Mouse (Mus musculus) embryonic facial prominence, embryonic 11.5 days (tissue): ENCODE measurements around the gene Jmjd8. TPM values are rescaled to one million over a fixed set of nuclear protein-coding genes. Genes with fewer than 3 reads are reported as not detected.

Experiments
- ATAC-seq: fragments of 200-750 bp; cut with Nextera tagmentation; replicated peaks from 2 replicates; pipeline ENCODE4 v1.8.0; 2017; ENCODE audit warnings: low read depth; ENCODE audit not compliant: insufficient number of reproducible peaks, low FRiP score, low TSS enrichment
- DNase-seq: peaks from one replicate; pipeline ENCODE4 v3.0.0-alpha.2; 2015; ENCODE audit warnings: low spot score
- H3K27ac ChIP-seq: fragments of 300-500 bp; sonication (generic); replicated peaks from 2 replicates; pipeline ENCODE4 v1.5.1; 2014; ENCODE audit warnings: mild to moderate bottlenecking, low read depth, low read length, control low read depth
- H3K27me3 ChIP-seq: fragments of 300-500 bp; sonication (generic); 2 replicates; pipeline ENCODE4 v1.6.1; 2014; ENCODE audit warnings: mild to moderate bottlenecking, low read length, moderate library complexity, mixed read lengths; ENCODE audit not compliant: control insufficient read depth, insufficient read depth
- H3K36me3 ChIP-seq: fragments of 300-500 bp; sonication (generic); replicated peaks from 2 replicates; pipeline ENCODE4 v1.6.1; 2014; ENCODE audit warnings: low read depth, mild to moderate bottlenecking, low read length, moderate library complexity, mixed read lengths; ENCODE audit not compliant: control insufficient read depth, insufficient read depth
- H3K4me1 ChIP-seq: fragments of 300-500 bp; sonication (generic); 2 replicates; pipeline ENCODE4 v1.6.1; 2014; ENCODE audit warnings: low read length, mixed read lengths; ENCODE audit not compliant: control insufficient read depth, insufficient read depth
- H3K4me2 ChIP-seq: fragments of 300-500 bp; sonication (generic); 2 replicates; pipeline ENCODE4 v1.6.1; 2014; ENCODE audit warnings: low read depth, mild to moderate bottlenecking, control low read depth, low read length, moderate library complexity
- H3K4me3 ChIP-seq: fragments of 300-500 bp; sonication (generic); 2 replicates; pipeline ENCODE4 v1.5.1; 2014; ENCODE audit warnings: low read depth, low read length, control low read depth
- H3K9ac ChIP-seq: fragments of 300-500 bp; sonication (generic); replicated peaks from 2 replicates; pipeline ENCODE4 v1.6.1; 2014; ENCODE audit warnings: mild to moderate bottlenecking, control low read depth, low read length
- H3K9me3 ChIP-seq: fragments of 300-500 bp; sonication (generic); replicated peaks from 2 replicates; pipeline ENCODE4 v1.6.1; 2016; ENCODE audit warnings: mild to moderate bottlenecking, low read length, inconsistent platforms, mixed read lengths; ENCODE audit not compliant: control insufficient read depth
- WGBS: fragments of 180-500 bp; shearing (Covaris S2); extraction: QIAGEN DNeasy Blood & Tissue Kit; methylation state at CpG from one replicate; pipeline ENCODE4 v1.1.7; 2014; 5-methylcytosine and 5-hydroxymethylcytosine counted together
- polyA plus RNA-seq: library from polyadenylated mRNA; unstranded; fragments of >200 nt; fragmentation: Nextera tagmentation; extraction: Ambion mirVana; gene quantifications from 2 replicates; pipeline ENCODE4 v1.2.1, GENCODE M21; 2014

Gene Jmjd8
- polyA plus RNA-seq, 1 experiment from 2014 or later, result 42.0 TPM

DNA sequence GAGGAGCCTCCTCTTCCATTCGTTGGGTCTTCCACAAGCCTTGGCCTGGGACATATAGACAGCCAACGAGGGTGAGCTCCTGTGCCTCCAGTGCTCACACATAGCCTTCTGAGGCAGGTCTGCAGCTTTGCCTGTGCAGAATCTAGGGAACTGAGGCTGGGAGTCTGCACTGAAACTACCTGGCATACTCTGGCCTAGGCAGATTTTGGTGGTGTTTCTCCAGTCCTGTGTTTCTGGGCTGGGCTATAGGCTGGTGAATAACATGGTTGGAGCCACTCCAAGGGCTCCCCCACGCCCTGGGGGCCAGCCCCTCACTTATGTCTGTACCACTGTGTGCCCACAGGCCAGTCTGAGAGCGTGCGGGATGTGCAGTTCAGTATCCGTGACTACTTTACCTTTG is 3.4 kb upstream of the Jmjd8 start:
- no peak for DNase-seq
- 90% methylated on average over 6 of the region's 6 CpGs for WGBS
- no peak for ATAC-seq
- H3K4me1 ChIP-seq, result peaks cover 13% of the 10 kb centered on the region
- no peaks in the 10 kb centered on the region for H3K9me3 ChIP-seq
- no peak overlapping the region for H3K4me3 ChIP-seq
- peaks cover under 1% of the 10 kb centered on the region; the same call in 1 of the 2 replicates for H3K27me3 ChIP-seq
- H3K9ac ChIP-seq, result no peak overlapping the region
- no peak overlapping the region for H3K4me2 ChIP-seq
- no peaks in the 10 kb centered on the region; the same call in none of the 2 replicates for H3K36me3 ChIP-seq
- H3K27ac ChIP-seq, result no peak overlapping the region

DNA sequence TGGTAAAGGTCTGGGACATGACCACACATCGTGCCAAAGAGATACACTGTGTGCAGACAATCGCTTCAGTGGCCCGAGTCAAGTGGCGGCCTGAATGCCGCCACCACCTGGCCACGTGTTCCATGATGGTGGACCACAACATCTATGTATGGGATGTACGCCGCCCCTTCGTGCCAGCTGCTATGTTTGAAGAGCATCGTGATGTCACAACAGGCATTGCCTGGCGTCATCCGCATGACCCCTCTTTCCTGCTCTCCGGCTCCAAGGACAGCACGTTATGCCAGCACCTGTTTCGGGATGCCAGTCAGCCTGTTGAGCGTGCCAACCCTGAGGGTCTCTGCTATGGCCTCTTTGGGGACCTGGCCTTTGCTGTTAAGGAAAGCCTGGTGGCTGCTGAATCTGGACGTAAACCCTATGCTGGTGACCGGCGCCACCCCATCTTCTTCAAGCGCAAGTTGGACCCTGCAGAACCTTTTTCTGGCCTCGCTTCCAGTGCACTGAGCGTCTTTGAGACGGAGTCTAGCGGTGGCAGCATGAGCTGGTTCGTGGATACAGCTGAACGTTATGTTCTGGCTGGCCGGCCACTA is 2.6 kb upstream of the Jmjd8 start:
- Histone ChIP-seq H3K4me2 (no peak overlapping the region), H3K9me3 (no peaks in the 10 kb centered on the region), H3K27me3 (no peaks in the 10 kb centered on the region), H3K9ac (no peak overlapping the region), H3K4me1 (peaks cover 13% of the 10 kb centered on the region), H3K36me3 (no peaks in the 10 kb centered on the region; the same call in none of the 2 replicates), H3K4me3 (no peak overlapping the region), H3K27ac (no peak overlapping the region)
- DNase-seq (no peak), ATAC-seq (no peak)
- 96% methylated on average over 27 of the region's 27 CpGs for WGBS

DNA sequence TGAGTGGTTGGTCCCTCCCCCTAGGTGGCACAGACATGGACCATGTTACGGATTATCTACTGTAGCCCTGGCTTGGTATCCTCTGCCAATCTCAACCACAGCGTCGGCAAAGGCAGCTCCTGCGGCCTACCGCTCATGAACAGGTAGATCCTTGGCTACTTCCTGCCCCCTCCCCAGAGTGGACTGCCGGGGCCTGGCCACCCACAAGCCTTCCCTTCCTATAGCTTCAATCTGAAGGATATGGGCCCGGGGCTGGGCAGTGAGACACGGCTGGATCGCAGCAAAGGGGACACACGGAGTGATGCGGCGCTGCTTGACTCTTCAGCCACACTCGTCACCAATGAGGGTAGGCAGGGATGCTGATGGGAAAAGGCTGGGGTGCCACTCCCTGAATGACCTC is 1.7 kb upstream of the Jmjd8 start:
- DNase-seq (no peak), ATAC-seq (no peak)
- Histone ChIP-seq H3K9me3 (no peaks in the 10 kb centered on the region), H3K4me3 (no peak overlapping the region), H3K27ac (no peak overlapping the region), H3K27me3 (no peaks in the 10 kb centered on the region), H3K36me3 (no peaks in the 10 kb centered on the region; the same call in none of the 2 replicates), H3K4me1 (peaks cover 18% of the 10 kb centered on the region), H3K4me2 (no peak overlapping the region), H3K9ac (no peak overlapping the region)
- 95% methylated on average over 13 of the region's 13 CpGs for WGBS

DNA sequence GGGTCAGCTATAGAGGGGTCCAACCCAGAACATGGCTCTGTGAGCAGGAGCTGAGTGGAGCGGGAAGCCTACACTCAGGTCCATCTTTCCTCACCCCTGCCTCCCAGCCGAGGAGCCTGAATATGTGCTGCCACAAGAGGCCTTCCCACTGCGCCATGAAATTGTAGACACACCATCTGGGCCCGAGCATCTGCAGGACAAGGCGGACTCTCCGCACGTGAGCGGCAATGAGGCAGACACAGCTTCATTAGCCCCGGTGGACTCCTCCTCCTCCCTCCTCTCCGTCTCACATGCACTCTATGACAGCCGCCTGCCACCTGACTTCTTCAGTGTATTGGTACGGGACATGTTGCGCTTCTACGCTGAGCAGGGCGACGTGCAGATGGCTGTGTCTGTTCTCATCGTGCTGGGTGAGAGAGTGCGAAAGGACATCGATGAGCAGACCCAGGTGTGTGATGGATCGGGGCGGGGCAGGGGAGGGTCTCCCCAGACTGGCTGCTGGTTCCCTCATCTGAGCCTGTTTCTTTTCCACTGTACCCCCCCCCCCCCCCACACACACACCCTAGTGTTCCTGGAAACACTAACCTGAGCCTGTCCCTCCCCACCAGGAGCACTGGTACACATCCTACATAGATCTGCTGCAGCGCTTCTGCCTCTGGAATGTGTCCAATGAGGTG is 983 bp upstream of the Jmjd8 start:
- no peaks in the 10 kb centered on the region for H3K27me3 ChIP-seq
- WGBS, result 95% methylated on average over 22 of the region's 22 CpGs
- H3K4me3 ChIP-seq, result no peak overlapping the region
- H3K9ac ChIP-seq, result no peak overlapping the region
- peaks cover 18% of the 10 kb centered on the region for H3K4me1 ChIP-seq
- ATAC-seq, result no peak
- no peaks in the 10 kb centered on the region for H3K9me3 ChIP-seq
- DNase-seq, result no peak
- no peak overlapping the region for H3K4me2 ChIP-seq
- H3K36me3 ChIP-seq, result no peaks in the 10 kb centered on the region; the same call in none of the 2 replicates
- no peak overlapping the region for H3K27ac ChIP-seq

DNA sequence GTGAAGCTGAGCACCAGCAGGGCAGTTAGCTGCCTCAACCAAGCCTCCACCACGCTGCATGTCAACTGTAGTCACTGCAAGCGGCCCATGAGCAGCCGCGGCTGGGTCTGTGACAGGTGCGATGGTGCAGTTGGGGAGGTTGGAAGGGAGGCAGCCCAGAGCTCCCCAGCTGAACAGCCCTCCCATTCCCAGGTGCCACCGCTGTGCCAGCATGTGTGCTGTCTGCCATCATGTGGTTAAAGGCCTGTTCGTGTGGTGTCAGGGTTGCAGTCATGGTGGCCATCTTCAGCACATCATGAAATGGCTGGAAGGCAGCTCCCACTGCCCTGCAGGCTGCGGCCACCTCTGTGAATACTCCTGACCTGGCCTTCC is 458 bp upstream of the Jmjd8 start:
- ATAC-seq (no peak), DNase-seq (no peak)
- Histone ChIP-seq H3K27me3 (no peaks in the 10 kb centered on the region), H3K9me3 (no peaks in the 10 kb centered on the region), H3K4me1 (peaks cover 18% of the 10 kb centered on the region), H3K36me3 (no peaks in the 10 kb centered on the region; the same call in none of the 2 replicates), H3K27ac (no peak overlapping the region), H3K4me3 (no peak overlapping the region), H3K4me2 (peak overlapping the region; percentile 42), H3K9ac (peak overlapping the region; percentile 80; the same call in 1 of the 2 replicates)
- 84% methylated on average over 8 of the region's 8 CpGs for WGBS

DNA sequence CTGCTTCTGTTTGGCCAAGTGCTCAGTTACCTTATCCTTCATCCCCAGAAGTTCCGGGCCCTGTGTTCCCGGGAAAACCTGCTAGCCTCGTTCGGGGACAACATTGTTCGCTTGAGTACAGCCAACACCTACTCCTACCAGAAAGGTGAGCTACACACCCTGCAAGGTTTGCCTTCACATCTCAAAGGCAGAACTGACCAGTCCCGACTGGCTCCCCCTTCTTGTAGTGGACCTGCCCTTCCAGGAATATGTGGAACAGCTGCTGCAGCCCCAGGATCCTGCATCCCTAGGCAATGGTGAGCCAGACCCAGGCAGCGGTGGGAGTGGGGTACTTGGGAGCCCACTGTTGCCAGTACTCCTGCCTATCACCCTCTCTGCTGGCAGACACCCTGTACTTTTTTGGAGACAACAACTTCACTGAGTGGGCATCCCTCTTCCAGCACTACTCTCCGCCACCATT is 921 bp downstream of the Jmjd8 start:
- peak overlapping the region; percentile 42 for H3K4me2 ChIP-seq
- ATAC-seq (no peak), DNase-seq (no peak)
- 39% methylated on average over 8 of the region's 8 CpGs for WGBS
- peaks cover 20% of the 10 kb centered on the region for H3K4me1 ChIP-seq
- H3K9ac ChIP-seq, result peak overlapping the region; percentile 80
- no peak overlapping the region for H3K27ac ChIP-seq
- H3K4me3 ChIP-seq, result peak overlapping the region; percentile 53
- no peaks in the 10 kb centered on the region for H3K27me3 ChIP-seq
- no peaks in the 10 kb centered on the region for H3K9me3 ChIP-seq
- no peaks in the 10 kb centered on the region; the same call in none of the 2 replicates for H3K36me3 ChIP-seq

DNA sequence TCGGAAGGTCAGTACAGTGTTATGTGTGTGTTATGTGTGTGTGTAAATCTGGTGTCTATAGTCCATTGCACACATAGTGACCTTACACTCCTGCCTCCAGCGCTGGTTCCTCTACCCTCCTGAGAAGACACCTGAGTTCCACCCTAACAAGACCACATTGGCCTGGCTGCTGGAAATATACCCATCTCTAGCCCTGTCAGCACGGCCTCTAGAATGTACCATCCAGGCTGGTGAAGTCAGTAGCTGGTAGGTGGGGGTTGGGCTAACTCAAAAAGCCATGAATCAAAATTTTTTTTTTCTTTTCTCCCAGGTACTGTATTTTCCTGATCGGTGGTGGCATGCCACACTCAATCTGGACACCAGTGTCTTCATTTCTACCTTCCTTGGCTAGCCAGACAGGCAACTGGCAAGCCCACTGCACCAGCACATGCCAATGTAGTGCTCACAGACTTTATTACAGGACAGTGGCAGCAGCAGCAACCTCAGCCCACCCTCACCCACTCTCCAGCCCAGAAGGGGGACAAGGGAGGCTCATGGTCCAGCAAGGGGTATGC is 1.6 kb downstream of the Jmjd8 start:
- H3K27me3 ChIP-seq, result no peaks in the 10 kb centered on the region
- no peak overlapping the region for H3K4me3 ChIP-seq
- H3K4me2 ChIP-seq, result peak overlapping the region; percentile 42; the same call in 1 of the 2 replicates
- DNase-seq (no peak), ATAC-seq (no peak)
- H3K9me3 ChIP-seq, result no peaks in the 10 kb centered on the region
- peaks cover 2% of the 10 kb centered on the region for H3K36me3 ChIP-seq
- 89% methylated on average over 4 of the region's 4 CpGs for WGBS
- H3K9ac ChIP-seq, result no peak overlapping the region
- peaks cover 23% of the 10 kb centered on the region for H3K4me1 ChIP-seq
- no peak overlapping the region for H3K27ac ChIP-seq
